Mouse (Mus musculus) R1 (cell line): ENCODE measurements around the gene Dnah11.
A peak's percentile ranks its signal among the peaks of the same experiment; 100 is the strongest.
"Not testable (repeated sequence)": the region's sequence is repeated elsewhere in the genome, so short reads cannot be mapped to it uniquely, and the experiment has no call there.

Experiments used
- DNase-seq: peaks from one replicate; pipeline ENCODE4 v3.0.0-alpha.2; 2018; ENCODE audit warnings: low read depth, low spot score

The Dnah11 gene

GRCm38 (mm10) chr12:117980315-117980714 lies 218.5 kb downstream of the Dnah11 start:
- no peak for DNase-seq

DNA sequence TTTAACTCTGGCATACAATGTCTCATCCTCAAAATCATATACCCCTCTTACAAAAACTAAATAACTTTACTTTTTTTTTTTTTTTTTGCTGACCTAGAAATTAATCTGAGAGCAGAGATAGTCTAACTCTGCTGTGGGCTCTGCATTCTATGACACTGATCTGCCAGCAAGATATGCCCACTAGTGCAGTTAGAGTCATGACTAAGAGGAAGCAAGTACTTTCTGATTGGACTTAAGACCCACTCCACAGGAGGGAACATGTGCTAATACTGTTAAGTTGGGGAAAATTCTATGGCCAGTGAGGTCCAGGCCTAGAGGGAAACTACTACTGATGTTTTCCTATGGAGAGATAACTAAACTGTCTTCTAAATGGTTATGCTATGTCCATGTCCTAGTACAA lies 225.1 kb downstream of the Dnah11 start:
- DNase-seq: no peak

- DNase-seq: no peak
These were observed 236.1 kb downstream of the Dnah11 start for GRCm38 (mm10) chr12:117962698-117963097.

- DNase-seq: no peak
These were observed 239.6 kb downstream of the Dnah11 start for GRCm38 (mm10) chr12:117959213-117959612.

DNA sequence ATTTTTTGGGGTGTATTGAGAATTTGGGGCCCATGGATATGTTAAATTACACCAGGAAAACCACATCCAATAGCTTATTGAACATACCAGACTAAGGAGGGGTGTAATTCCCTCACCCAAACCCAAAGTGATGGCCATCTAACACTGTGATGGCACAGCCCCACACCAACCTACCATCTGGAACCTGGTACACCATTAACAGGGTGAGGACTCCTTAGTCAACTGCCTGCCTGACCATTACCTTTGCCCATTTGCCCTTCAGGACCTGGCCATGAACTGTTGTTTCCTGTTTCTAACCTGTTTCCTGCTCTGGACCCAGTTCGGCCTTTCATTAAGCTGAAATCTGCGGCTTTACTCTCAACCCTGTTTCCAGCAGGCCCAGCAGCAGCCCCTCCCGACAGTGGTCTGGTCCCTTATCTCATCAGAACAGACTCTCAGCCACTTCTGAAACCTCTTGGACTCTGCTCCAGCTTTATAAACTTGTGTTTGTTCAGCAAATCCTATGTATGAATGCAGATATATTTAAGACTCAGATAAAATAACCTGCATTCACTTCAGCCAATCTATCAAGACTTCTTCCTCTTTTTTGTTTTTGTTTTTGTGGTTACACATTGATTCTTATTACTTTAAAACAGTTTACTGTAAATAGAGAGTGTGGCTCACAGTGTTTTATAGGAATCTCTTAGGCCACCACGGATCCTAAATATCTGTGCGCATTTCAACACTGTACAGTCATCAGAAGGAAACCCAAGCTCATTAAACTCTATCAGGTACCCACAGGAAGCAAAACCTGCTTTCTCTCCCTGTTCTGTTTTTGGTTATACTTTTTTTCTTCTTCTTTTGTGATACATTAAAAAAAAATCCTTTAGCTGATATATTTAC lies 251.8 kb downstream of the Dnah11 start:
- no peak for DNase-seq

DNA sequence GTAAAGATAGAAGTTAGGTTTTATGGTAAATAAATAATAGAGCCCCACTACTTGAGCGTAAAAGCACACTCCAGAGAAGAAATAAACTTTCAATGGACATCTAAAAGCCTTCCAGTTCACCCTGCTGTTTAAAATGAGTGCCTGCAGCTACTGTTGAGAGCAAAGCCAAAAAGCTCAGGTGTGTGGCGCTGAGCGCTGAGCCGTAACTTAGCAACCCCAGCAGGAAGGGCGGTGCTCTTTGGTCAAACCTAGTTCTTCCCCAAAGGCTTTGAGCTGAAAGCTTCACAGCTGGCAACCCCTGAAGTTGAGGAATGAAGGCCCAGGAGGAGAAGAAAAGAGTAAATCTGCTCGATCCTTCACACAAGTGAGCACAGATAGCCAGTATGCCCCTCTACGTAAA lies 256.9 kb downstream of the Dnah11 start:
- peak; percentile 50 for DNase-seq

DNA sequence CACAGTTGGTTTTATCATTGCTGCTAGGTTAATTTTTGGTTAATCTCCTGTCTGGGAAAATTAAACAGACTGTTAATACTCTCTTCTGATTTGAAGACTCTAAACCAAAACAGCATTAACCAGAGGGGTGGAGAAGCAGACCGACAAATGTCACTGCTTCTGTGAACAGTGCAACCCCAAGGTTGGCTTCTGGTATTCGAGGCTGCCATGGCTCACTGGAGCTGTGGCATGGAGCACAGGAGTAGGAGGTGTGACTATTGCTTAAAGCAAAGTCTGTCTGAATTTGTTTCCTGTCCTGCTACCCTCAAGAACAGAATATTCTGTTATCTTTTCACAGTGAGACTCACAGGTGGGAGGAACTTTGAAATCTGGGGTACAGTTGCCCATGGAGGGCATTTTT lies 260.6 kb downstream of the Dnah11 start:
- no peak for DNase-seq

- DNase-seq: peak; percentile 10
These were observed 266.8 kb downstream of the Dnah11 start for GRCm38 (mm10) chr12:117932026-117932425.

DNA sequence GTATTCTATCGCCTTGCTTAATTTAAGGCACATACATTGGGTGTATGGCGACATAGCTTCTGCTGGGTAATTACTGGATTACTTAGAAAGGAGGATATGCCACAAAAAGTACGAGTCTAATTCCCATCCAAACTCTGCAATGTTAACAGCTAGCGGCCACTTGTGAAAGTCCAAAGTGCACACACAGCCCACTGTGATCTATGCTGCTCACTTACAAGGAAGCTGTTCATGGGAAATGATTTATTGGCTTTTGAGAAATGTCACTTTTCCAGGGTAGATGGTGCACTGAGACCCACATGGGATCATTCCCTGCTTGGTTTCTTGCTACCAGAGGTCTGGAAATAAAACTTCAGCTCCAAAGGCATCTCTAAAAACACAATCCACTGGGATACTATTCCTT lies 269.1 kb downstream of the Dnah11 start:
- no peak for DNase-seq

GRCm38 (mm10) chr12:117915826-117916588 lies 282.8 kb downstream of the Dnah11 start:
- no peak for DNase-seq

- peak; percentile 95 for DNase-seq
These were observed 284.1 kb downstream of the Dnah11 start for GRCm38 (mm10) chr12:117914613-117915245.

GRCm38 (mm10) chr12:117911396-117911795 lies 287.4 kb downstream of the Dnah11 start:
- DNase-seq: no peak

DNA sequence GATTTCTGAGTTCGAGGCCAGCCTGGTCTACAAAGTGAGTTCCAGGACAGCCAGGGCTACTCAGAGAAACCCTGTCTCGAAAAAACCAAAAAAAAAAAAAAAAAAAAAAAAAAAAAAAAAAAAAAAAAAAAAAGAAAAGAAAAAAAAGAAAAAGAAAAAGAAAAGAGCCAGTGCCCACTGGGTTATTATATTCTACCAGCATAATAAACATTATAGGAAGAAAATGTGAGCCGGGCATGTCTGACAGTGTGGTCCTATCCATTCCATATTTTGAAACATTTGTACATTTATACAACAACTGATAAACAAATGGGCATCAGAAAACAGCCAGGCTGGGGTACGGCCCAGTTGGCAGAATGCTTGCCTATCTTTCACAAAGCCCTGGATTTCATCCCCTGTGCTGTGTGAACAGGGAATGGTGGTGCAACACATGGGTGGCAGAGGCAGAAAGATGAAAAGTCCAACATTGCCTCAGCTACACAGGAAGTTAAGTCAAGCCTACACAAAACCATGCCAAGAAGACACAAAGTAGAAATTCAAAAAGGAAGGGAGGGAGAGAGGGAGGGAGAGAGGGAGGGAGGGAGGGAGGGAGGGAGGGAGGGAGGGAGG lies 293.5 kb downstream of the Dnah11 start:
- not testable (repeated sequence) for DNase-seq

- no peak for DNase-seq
These were observed 295.2 kb downstream of the Dnah11 start for GRCm38 (mm10) chr12:117903671-117904070.

DNA sequence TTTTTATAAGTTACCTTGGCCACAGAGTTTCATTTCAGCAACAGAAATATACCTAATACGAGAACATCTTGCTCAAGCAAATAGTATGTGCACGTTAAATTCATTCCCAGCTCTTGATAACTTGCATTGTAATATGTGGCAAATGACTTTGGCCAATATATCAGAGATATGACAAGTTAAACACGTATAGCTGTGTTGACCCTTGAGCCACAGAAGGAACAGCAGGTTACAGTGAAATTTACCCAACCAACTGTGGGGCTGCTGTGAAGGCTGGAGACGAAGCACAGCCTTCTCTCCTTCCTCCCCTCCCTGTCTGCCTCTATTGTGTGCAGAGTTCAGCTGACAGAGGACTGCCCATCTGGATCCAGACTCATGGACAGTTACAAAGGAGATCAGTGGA lies 297.5 kb downstream of the Dnah11 start:
- not testable (repeated sequence) for DNase-seq

GRCm38 (mm10) chr12:117900798-117901197 lies 298.0 kb downstream of the Dnah11 start:
- not testable (repeated sequence) for DNase-seq

DNA sequence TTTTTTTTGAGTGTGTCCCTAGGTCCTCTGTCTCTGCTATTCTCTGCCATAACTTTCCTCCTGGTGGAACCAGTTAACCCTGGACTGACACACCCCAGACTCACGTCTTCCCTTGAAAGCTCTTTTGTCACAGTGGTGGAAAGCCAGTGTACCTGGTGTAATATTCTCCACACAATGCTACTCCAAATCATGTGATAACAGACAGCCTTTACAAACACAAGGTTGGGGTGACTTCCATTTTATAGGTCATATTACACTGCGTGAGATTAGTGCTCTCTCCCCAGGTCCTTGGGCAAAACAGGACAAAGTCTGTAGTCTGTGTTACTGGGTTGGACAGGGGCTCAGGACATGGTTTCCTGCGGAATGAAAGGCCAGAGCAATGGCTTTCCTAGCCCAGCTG lies 311.4 kb downstream of the Dnah11 start:
- DNase-seq: no peak

- no peak for DNase-seq
These were observed 314.2 kb downstream of the Dnah11 start for GRCm38 (mm10) chr12:117884627-117885026.

- DNase-seq: no peak
These were observed 320.5 kb downstream of the Dnah11 start for GRCm38 (mm10) chr12:117878341-117878740.

DNA sequence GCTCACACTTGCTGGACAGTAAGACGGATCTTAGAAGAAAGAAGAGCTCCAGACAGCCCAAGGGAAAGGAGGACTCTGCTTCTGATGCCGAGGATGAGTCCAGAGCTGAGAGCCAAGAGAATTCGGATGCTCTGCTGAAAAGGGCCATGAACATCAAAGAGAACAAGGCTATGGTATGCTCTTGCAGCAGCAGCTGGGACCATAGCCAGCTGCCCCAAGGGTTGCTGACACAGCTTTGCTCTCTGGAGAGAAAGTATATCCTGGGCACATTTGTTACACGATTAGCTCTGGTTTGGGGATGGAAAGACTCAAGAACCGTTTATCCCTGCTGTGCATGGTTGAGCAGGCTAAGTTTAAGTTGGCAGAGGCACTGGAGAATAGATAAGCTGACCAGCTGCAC lies 326.6 kb downstream of the Dnah11 start:
- DNase-seq: no peak

GRCm38 (mm10) chr12:117867708-117868564 lies 330.9 kb downstream of the Dnah11 start:
- DNase-seq: no peak
